Mouse (Mus musculus) midbrain, embryonic 11.5 days (tissue): ENCODE data around the gene H6pd. TPM values are rescaled to one million over a fixed set of nuclear protein-coding genes. Genes with fewer than 3 reads are reported as not detected.
A peak's percentile ranks its signal among the peaks of the same experiment; 100 is the strongest.

Source experiments
- ATAC-seq: fragments of 200-750 bp; cut with Nextera tagmentation; 2 replicates; pipeline ENCODE4 v1.8.0; 2017; ENCODE audit warnings: moderate TSS enrichment, moderate library complexity; ENCODE audit not compliant: low FRiP score
- DNase-seq: peaks from one replicate; pipeline ENCODE4 v3.0.0; 2015; ENCODE audit warnings: low spot score; ENCODE audit errors: missing footprints
- H3K27ac ChIP-seq: fragments of 300-500 bp; sonication (generic); 2 replicates; pipeline ENCODE4 v1.5.1; 2014; ENCODE audit warnings: low read depth, low read length
- H3K27me3 ChIP-seq: fragments of 300-500 bp; sonication (generic); 2 replicates; pipeline ENCODE4 v1.6.1; 2014; ENCODE audit warnings: mild to moderate bottlenecking, low read length, moderate library complexity, mixed read lengths; ENCODE audit not compliant: control insufficient read depth, insufficient read depth
- H3K36me3 ChIP-seq: fragments of 300-500 bp; sonication (generic); 2 replicates; pipeline ENCODE4 v1.6.1; 2014; ENCODE audit warnings: mild to moderate bottlenecking, low read length, moderate library complexity, mixed read lengths; ENCODE audit not compliant: control insufficient read depth, insufficient read depth
- H3K4me1 ChIP-seq: fragments of 300-500 bp; sonication (generic); 2 replicates; pipeline ENCODE4 v1.6.1; 2014; ENCODE audit warnings: low read length; ENCODE audit not compliant: control insufficient read depth, insufficient read depth
- H3K4me2 ChIP-seq: fragments of 300-500 bp; sonication (generic); 2 replicates; pipeline ENCODE4 v1.6.1; 2014; ENCODE audit warnings: mild to moderate bottlenecking, moderate library complexity
- H3K4me3 ChIP-seq: fragments of 300-500 bp; sonication (generic); 2 replicates; pipeline ENCODE4 v1.5.1; 2014; ENCODE audit warnings: low read depth, low read length
- H3K9ac ChIP-seq: fragments of 300-500 bp; sonication (generic); 2 replicates; pipeline ENCODE4 v1.6.1; 2014; ENCODE audit warnings: low read length
- H3K9me3 ChIP-seq: fragments of 300-500 bp; sonication (generic); 2 replicates; pipeline ENCODE4 v1.6.1; 2016; ENCODE audit warnings: low read length; ENCODE audit not compliant: control insufficient read depth
- WGBS: fragments of 180-500 bp; shearing (Covaris S2); extraction: QIAGEN DNeasy Blood & Tissue Kit; methylation state at CpG from one replicate; pipeline ENCODE4 v1.1.7; 2014; 5-methylcytosine and 5-hydroxymethylcytosine counted together
- polyA plus RNA-seq: library from polyadenylated mRNA; unstranded; fragments of >200 nt; fragmentation: Nextera tagmentation; extraction: Ambion mirVana; gene quantifications from 2 replicates; pipeline ENCODE4 v1.2.1, GENCODE M21; 2014

Gene H6pd
- polyA plus RNA-seq, 1 experiment from 2014 or later: 2.4 TPM

DNA sequence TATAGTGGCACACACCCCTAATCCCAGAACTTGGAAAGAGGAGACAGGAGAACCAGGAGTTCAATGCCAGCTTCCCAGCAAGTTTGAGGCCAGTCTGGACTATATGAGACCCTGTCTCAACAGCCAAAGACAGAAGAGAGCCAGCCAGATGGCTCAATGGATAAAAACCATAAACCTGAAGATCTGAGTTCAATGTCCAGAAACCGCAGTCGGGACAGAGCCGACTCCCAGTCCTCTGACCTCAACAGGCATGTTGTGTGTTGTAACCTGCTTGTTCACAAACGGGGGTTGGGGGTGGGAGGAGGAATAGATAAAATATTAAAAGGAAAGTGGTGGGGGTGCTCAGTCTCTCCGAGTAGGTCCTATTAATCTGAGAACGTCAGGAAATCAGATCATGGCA, 43.6 kb downstream of the H6pd start:
- H3K27me3 ChIP-seq: no peaks in the 10 kb centered on the region
- H3K9ac ChIP-seq: no peak overlapping the region
- H3K4me2 ChIP-seq: no peak overlapping the region
- 79% methylated on average over 6 of the region's 6 CpGs for WGBS
- no peaks in the 10 kb centered on the region for H3K4me1 ChIP-seq
- H3K4me3 ChIP-seq: no peak overlapping the region
- no peaks in the 10 kb centered on the region for H3K36me3 ChIP-seq
- no peaks in the 10 kb centered on the region; the same call in 1 of the 2 replicates for H3K9me3 ChIP-seq
- ATAC-seq: no peak
- no peak for DNase-seq
- no peak overlapping the region for H3K27ac ChIP-seq

DNA sequence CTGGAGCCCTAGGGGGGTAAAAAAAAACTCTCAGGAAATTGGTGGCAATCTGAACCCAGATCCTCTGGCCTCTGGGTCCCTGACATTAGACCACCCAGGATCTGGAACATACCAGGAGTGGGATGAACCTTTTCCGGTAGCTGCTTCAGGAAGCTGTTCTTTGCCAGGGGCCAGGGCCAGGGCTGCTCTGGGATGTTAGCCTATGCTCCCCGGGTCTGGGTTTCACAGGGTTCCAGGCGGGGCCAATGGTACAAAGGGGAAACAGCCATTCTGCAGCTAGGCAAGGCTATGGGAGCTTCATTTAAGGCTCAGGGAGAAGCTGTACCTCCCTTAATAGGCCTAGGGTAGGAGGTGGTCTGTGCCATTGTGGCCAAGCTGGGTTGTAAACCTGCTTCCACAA, 44.1 kb downstream of the H6pd start:
- DNase-seq: no peak
- no peaks in the 10 kb centered on the region for H3K36me3 ChIP-seq
- 62% methylated on average over 3 of the region's 3 CpGs for WGBS

GRCm38 (mm10) chr4:149964285-149964684, 44.5 kb downstream of the H6pd start:
- ATAC-seq: no peak
- Histone ChIP-seq H3K27ac (no peak overlapping the region), H3K4me3 (no peak overlapping the region), H3K9me3 (no peaks in the 10 kb centered on the region; the same call in 1 of the 2 replicates), H3K4me1 (no peaks in the 10 kb centered on the region), H3K27me3 (0 out of 2 replicates have a peak, but pooled peaks cover under 1% of the 10 kb centered on the region), H3K36me3 (no peaks in the 10 kb centered on the region), H3K9ac (no peak overlapping the region), H3K4me2 (no peak overlapping the region)
- no peak for DNase-seq
- 90% methylated on average over 8 of the region's 8 CpGs for WGBS

More for the DNA sequence above, 44.1 kb downstream of the H6pd start:
- Histone ChIP-seq H3K27me3 (no peaks in the 10 kb centered on the region), H3K4me1 (no peaks in the 10 kb centered on the region), H3K4me3 (no peak overlapping the region), H3K9ac (no peak overlapping the region), H3K9me3 (no peaks in the 10 kb centered on the region; the same call in 1 of the 2 replicates), H3K27ac (no peak overlapping the region), H3K4me2 (no peak overlapping the region)
- ATAC-seq: no peak

- ATAC-seq (no peak), DNase-seq (no peak)
- H3K27me3 ChIP-seq: peaks cover 22% of the 10 kb centered on the region
- no peak overlapping the region for H3K4me2 ChIP-seq
- no peaks in the 10 kb centered on the region for H3K4me1 ChIP-seq
- H3K9ac ChIP-seq: no peak overlapping the region
- no peaks in the 10 kb centered on the region; the same call in 1 of the 2 replicates for H3K9me3 ChIP-seq
- no peak overlapping the region for H3K27ac ChIP-seq
- H3K4me3 ChIP-seq: no peak overlapping the region
- H3K36me3 ChIP-seq: no peaks in the 10 kb centered on the region
- WGBS: 89% methylated on average over 7 of the region's 7 CpGs
These were observed 48.4 kb downstream of the H6pd start for GRCm38 (mm10) chr4:149960391-149960790.

DNA sequence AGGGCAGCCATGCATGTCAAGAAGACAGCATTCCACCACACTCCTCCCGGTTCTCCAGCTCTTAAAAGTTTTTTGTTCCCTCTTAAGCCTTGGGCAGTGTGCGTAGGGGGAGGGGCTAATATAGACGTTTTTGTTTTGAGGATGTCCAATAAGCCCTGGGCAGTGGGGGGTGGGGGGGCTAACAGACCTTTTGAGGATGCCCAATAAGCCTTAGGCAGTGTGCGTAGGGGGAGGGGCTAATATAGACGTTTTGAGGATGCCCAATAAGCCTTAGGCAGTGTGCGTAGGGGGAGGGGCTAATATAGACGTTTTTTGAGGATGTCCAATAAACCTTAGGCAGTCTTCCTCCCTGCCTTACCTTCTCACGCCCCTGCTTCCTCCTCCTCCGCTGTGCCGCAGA, 49.0 kb downstream of the H6pd start:
- ATAC-seq (no peak), DNase-seq (no peak)
- no peak overlapping the region for H3K4me2 ChIP-seq
- H3K27ac ChIP-seq: no peak overlapping the region
- H3K9me3 ChIP-seq: no peaks in the 10 kb centered on the region; the same call in 1 of the 2 replicates
- peaks cover 25% of the 10 kb centered on the region for H3K27me3 ChIP-seq
- WGBS: 48% methylated on average over 10 of the region's 10 CpGs
- no peaks in the 10 kb centered on the region for H3K4me1 ChIP-seq
- H3K9ac ChIP-seq: no peak overlapping the region
- H3K4me3 ChIP-seq: no peak overlapping the region
- no peaks in the 10 kb centered on the region for H3K36me3 ChIP-seq

DNA sequence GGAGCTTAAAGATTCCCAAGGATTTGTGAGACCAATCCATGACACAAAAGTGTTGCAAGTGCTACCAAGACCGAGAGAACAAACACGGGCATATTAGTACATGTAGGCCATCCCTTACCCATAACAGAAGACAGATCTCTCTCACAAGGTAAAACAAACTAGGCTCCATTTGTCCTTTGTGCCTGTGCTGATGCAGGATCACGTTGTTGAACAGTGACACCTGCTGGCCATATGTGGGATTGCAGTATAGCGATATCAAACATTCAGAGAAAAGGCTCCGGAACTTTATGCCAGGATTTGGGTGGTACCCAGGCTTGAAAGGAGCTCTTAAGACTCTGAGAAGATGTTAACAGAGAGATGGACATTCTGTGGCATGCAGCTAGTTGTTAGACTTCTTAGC, 50.3 kb downstream of the H6pd start:
- Histone ChIP-seq H3K4me1 (peaks cover 7% of the 10 kb centered on the region; the same call in 1 of the 2 replicates), H3K9me3 (no peaks in the 10 kb centered on the region; the same call in 1 of the 2 replicates), H3K27ac (no peak overlapping the region), H3K4me3 (no peak overlapping the region), H3K9ac (no peak overlapping the region), H3K4me2 (no peak overlapping the region), H3K27me3 (peaks cover 32% of the 10 kb centered on the region), H3K36me3 (no peaks in the 10 kb centered on the region)
- peak; percentile 98 for DNase-seq
- 9% methylated on average over 5 of the region's 5 CpGs for WGBS
- no peak for ATAC-seq

- no peak overlapping the region for H3K27ac ChIP-seq
- no peak overlapping the region for H3K4me2 ChIP-seq
- ATAC-seq (no peak), DNase-seq (peak; percentile 87)
- no peaks in the 10 kb centered on the region for H3K36me3 ChIP-seq
- H3K4me3 ChIP-seq: no peak overlapping the region
- H3K4me1 ChIP-seq: peaks cover 7% of the 10 kb centered on the region; the same call in 1 of the 2 replicates
- 46% methylated on average over 13 of the region's 13 CpGs for WGBS
- peaks cover 46% of the 10 kb centered on the region for H3K27me3 ChIP-seq
- H3K9me3 ChIP-seq: no peaks in the 10 kb centered on the region
- no peak overlapping the region for H3K9ac ChIP-seq
These were observed 52.8 kb downstream of the H6pd start for GRCm38 (mm10) chr4:149956048-149956447.

DNA sequence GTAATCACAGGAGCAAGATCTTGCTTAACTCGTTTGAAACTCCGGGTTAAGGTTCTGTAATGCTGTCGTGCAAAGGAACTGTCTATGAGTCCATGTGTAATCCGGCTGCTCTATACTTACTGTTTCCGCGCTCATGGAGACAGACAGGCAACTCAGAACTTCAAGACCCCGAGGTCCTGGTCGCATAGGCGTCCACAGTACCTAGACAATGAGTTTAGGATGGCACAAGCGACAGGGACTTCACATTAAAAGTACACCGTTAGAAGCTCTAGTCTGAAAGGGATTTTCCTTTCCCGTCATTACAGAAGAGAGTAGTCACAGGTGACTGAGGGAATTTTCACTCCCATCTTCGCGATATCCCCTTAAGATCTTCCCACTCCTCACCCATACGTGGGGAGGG, 53.2 kb downstream of the H6pd start:
- DNase-seq (peak; percentile 92), ATAC-seq (no peak)
- 19% methylated on average over 15 of the region's 15 CpGs for WGBS
- no peak overlapping the region; the same call in 1 of the 2 replicates for H3K4me2 ChIP-seq
- H3K27ac ChIP-seq: no peak overlapping the region
- H3K9me3 ChIP-seq: no peaks in the 10 kb centered on the region
- no peak overlapping the region for H3K4me3 ChIP-seq
- H3K9ac ChIP-seq: no peak overlapping the region
- peaks cover 7% of the 10 kb centered on the region; the same call in 1 of the 2 replicates for H3K4me1 ChIP-seq
- peaks cover 46% of the 10 kb centered on the region for H3K27me3 ChIP-seq
- no peaks in the 10 kb centered on the region for H3K36me3 ChIP-seq

GRCm38 (mm10) chr4:149954893-149955439, 53.9 kb downstream of the H6pd start, which contains the start of gene Spsb1:
Gene Spsb1, minus strand, starts transcription at chr4:149955043.
- H3K36me3 ChIP-seq: no peaks in the 10 kb centered on the region
- no peaks in the 10 kb centered on the region for H3K9me3 ChIP-seq
- WGBS: under 1% methylated on average over 36 of the region's 51 CpGs
- ATAC-seq: peak; percentile 92
- peaks cover 7% of the 10 kb centered on the region; the same call in 1 of the 2 replicates for H3K4me1 ChIP-seq
- DNase-seq: peak; percentile 99
- peak within 1 kb of the TSS; percentile 97 for H3K4me2 ChIP-seq
- peaks cover 46% of the 10 kb centered on the region for H3K27me3 ChIP-seq
- H3K4me3 ChIP-seq: peak within 1 kb of the TSS; percentile 57
- peak within 1 kb of the TSS; percentile 60 for H3K9ac ChIP-seq
- H3K27ac ChIP-seq: no peak within 1 kb of the TSS
